Mouse (Mus musculus): Measurements from ENCODE around the gene Prr23a1.

GRCm38 (mm10) chr9:98803971-98804370 is 38.3 kb upstream of the Prr23a1 start:
- TF ChIP-seq CTCF (conservative IDR thresholded peaks at IDR 0.05; ENCODE audit: low read length) (no peak), NANOG (IDR thresholded peaks at IDR 0.05; ENCODE audit: borderline replicate concordance, low read length) (no peak)
